Mouse (Mus musculus) midbrain, embryonic 15.5 days (tissue): ENCODE data around the gene Zfp423. TPM values are rescaled to one million over a fixed set of nuclear protein-coding genes. Genes with fewer than 3 reads are reported as not detected.

Experiments used
- ATAC-seq: fragments of 200-750 bp; cut with Nextera tagmentation; replicated peaks from 2 replicates; pipeline ENCODE4 v1.8.0; 2017; ENCODE audit warnings: moderate TSS enrichment
- H3K27ac ChIP-seq: fragments of 300-500 bp; sonication (generic); 2 replicates; pipeline ENCODE4 v1.5.1; 2015; ENCODE audit warnings: mild to moderate bottlenecking, inconsistent platforms
- H3K27me3 ChIP-seq: fragments of 300-500 bp; sonication (generic); replicated peaks from 2 replicates; pipeline ENCODE4 v1.6.1; 2015; ENCODE audit warnings: inconsistent platforms
- H3K36me3 ChIP-seq: fragments of 300-500 bp; sonication (generic); replicated peaks from 2 replicates; pipeline ENCODE4 v1.6.1; 2015; ENCODE audit warnings: inconsistent platforms
- H3K4me1 ChIP-seq: fragments of 300-500 bp; sonication (generic); 2 replicates; pipeline ENCODE4 v1.6.1; 2015; ENCODE audit warnings: inconsistent platforms
- H3K4me2 ChIP-seq: fragments of 300-500 bp; sonication (generic); 2 replicates; pipeline ENCODE4 v1.6.1; 2015; ENCODE audit warnings: inconsistent platforms, mild to moderate bottlenecking, moderate library complexity
- H3K4me3 ChIP-seq: fragments of 300-500 bp; sonication (generic); 2 replicates; pipeline ENCODE4 v1.5.1; 2015; ENCODE audit warnings: mild to moderate bottlenecking, inconsistent platforms
- H3K9ac ChIP-seq: fragments of 300-500 bp; sonication (generic); 2 replicates; pipeline ENCODE4 v1.6.1; 2015; ENCODE audit warnings: mild to moderate bottlenecking, inconsistent platforms
- H3K9me3 ChIP-seq: fragments of 300-500 bp; sonication (generic); 2 replicates; pipeline ENCODE4 v1.6.1; 2016; ENCODE audit warnings: inconsistent platforms
- WGBS: fragments of 180-500 bp; shearing (Covaris S2); methylation state at CpG from one replicate; pipeline ENCODE4 v1.1.7; 2015; ENCODE audit warnings: mixed read lengths; 5-methylcytosine and 5-hydroxymethylcytosine counted together
- polyA plus RNA-seq: library from polyadenylated mRNA; unstranded; fragments of >200 nt; fragmentation: Nextera tagmentation; extraction: Ambion mirVana; gene quantifications from 2 replicates; pipeline ENCODE4 v1.2.1, GENCODE M21; 2015

The Zfp423 gene
- polyA plus RNA-seq, 1 experiment from 2014 or later: 35.7 TPM

- H3K4me3 ChIP-seq: no peak overlapping the region
- H3K4me1 ChIP-seq: peaks cover 8% of the 10 kb centered on the region
- no peak overlapping the region for H3K4me2 ChIP-seq
- H3K36me3 ChIP-seq: no peaks in the 10 kb centered on the region
- WGBS: 72% methylated on average over 6 of the region's 6 CpGs
- H3K9ac ChIP-seq: no peak overlapping the region
- no peak overlapping the region for H3K27ac ChIP-seq
- no peak for ATAC-seq
- no peaks in the 10 kb centered on the region for H3K9me3 ChIP-seq
- no peaks in the 10 kb centered on the region for H3K27me3 ChIP-seq
Measured at GRCm38 (mm10) chr8:87620225-87620624, 339.2 kb downstream of the Zfp423 start.

- Histone ChIP-seq H3K9ac (no peak overlapping the region), H3K4me1 (peaks cover 13% of the 10 kb centered on the region), H3K4me2 (no peak overlapping the region), H3K9me3 (no peaks in the 10 kb centered on the region), H3K27ac (no peak overlapping the region), H3K27me3 (no peaks in the 10 kb centered on the region), H3K36me3 (no peaks in the 10 kb centered on the region), H3K4me3 (no peak overlapping the region)
- 84% methylated on average over 2 of the region's 2 CpGs for WGBS
- ATAC-seq: no peak
Measured at GRCm38 (mm10) chr8:87619529-87619928, 339.9 kb downstream of the Zfp423 start.

- no peak overlapping the region for H3K27ac ChIP-seq
- WGBS: 59% methylated on average over 7 of the region's 7 CpGs
- no peak overlapping the region for H3K4me3 ChIP-seq
- ATAC-seq: no peak
- H3K4me1 ChIP-seq: peaks cover 13% of the 10 kb centered on the region
- no peak overlapping the region for H3K4me2 ChIP-seq
- no peaks in the 10 kb centered on the region for H3K9me3 ChIP-seq
- H3K9ac ChIP-seq: no peak overlapping the region
- H3K36me3 ChIP-seq: no peaks in the 10 kb centered on the region
- H3K27me3 ChIP-seq: no peaks in the 10 kb centered on the region
Measured at GRCm38 (mm10) chr8:87619118-87619517, 340.3 kb downstream of the Zfp423 start.

DNA sequence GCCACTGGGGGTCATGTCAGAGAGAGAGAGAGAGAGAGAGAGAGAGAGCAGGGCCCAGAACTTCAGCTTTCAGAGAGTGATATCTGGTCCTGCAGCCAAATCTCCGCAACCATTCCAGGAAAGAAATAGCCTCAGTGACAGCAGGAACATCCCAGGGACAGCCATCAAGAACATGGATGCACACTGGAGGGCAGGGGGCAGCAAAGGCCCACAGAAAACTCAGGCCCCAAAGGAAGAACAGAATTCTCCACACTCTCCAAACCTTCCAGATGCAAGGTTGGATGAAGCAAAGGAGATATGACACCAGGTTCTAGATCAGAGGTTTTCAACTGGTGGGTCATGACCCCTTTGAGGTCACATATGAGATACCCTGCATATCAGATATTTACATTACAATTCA lies 345.7 kb downstream of the Zfp423 start:
- Histone ChIP-seq H3K4me3 (no peak overlapping the region), H3K9ac (no peak overlapping the region), H3K4me1 (peaks cover 9% of the 10 kb centered on the region), H3K27ac (no peak overlapping the region), H3K27me3 (no peaks in the 10 kb centered on the region), H3K9me3 (no peaks in the 10 kb centered on the region), H3K36me3 (no peaks in the 10 kb centered on the region), H3K4me2 (no peak overlapping the region)
- 94% methylated on average over 1 of the region's 1 CpGs for WGBS
- ATAC-seq: no peak

Other genes starting within 250 kb of the Zfp423 start
- 38.4 and 40.2 TPM in 2 replicates for gene Cnep1r1, start 159.2 kb upstream of the Zfp423 start, polyA plus RNA-seq
- 40.9 and 41.6 TPM in 2 replicates for gene Heatr3, start 178.3 kb upstream of the Zfp423 start, polyA plus RNA-seq
- gene Tent4b, start 239.6 kb upstream of the Zfp423 start, polyA plus RNA-seq: 10.4 and 11.2 TPM in 2 replicates